Mouse (Mus musculus): ENCODE results near the gene Atoh8.

The Atoh8 gene

GRCm38 (mm10) chr6:72253911-72254587, 18.7 kb upstream of the Atoh8 start:
- no peak for DNase-seq (ENCODE audit: low spot score)

- no peak for DNase-seq (ENCODE audit: low spot score)
Observed at GRCm38 (mm10) chr6:72253168-72253567, 17.8 kb upstream of the Atoh8 start.

- DNase-seq (ENCODE audit: low spot score): no peak
Observed at GRCm38 (mm10) chr6:72252433-72252832, 17.1 kb upstream of the Atoh8 start.

DNA sequence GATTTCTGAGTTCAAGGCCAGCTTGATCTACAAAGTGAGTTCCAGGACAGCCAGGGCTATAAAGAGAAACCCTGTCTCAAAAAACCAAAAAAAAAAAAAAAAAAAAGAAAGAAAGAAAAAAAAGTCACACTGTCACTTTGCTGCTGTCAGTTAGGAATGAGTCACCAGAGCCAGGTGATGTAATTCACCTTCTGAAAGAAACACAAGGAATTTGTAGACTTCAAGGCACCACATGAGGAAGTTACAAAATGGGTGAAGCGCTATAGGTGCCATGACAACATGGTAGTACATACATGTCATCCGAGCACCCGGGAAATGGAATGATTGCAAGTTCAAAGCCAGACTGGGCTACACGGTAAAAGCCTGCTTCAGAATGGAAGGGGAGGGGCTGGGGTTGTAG, 14.6 kb upstream of the Atoh8 start:
- DNase-seq (ENCODE audit: low spot score): no peak

DNA sequence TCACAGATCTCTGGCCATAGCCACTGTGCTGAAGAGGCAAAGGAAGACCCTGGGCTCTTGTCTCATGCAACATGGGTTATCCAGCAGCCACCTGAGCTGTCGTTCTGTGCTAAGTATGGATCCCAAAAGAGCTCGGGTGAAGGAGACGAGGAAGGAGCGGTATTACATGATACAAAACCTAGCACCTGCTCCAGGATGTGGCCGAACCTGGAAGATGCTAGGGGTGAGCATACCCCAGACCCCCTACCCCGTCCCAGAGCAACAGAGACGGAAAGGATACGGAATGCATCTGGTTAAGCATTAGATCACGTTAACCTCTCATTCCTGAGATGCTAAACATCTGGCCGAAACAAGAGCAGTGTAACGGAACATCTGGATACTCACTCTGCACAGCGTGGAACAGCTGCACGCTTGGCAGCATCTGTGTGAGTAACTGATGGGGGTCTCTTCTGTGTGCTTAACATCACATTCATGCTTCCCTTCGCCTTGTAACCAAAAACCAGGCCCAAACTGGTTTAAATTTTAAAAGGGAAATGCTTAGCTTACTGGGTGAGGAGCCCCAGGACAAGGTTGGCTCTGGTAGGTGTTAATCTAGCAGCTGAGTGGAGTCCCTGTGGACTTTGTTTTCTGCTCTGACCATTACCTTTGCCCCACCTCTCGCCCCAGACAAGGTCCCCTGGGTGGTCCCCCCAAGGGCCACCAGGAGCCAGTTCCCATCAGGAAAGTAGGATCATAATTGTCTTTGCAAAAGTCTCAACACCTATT, 13.0 kb upstream of the Atoh8 start:
- no peak for DNase-seq (ENCODE audit: low spot score)

GRCm38 (mm10) chr6:72246303-72246702, 10.9 kb upstream of the Atoh8 start:
- no peak for DNase-seq (ENCODE audit: low spot score)

GRCm38 (mm10) chr6:72244569-72245285, 9.3 kb upstream of the Atoh8 start:
- DNase-seq (ENCODE audit: low spot score): no peak

- DNase-seq (ENCODE audit: low spot score): peak; percentile 77
Observed at GRCm38 (mm10) chr6:72244144-72244549, 8.8 kb upstream of the Atoh8 start.

- no peak for DNase-seq (ENCODE audit: low spot score)
Observed at GRCm38 (mm10) chr6:72242532-72243320, 7.3 kb upstream of the Atoh8 start.

DNA sequence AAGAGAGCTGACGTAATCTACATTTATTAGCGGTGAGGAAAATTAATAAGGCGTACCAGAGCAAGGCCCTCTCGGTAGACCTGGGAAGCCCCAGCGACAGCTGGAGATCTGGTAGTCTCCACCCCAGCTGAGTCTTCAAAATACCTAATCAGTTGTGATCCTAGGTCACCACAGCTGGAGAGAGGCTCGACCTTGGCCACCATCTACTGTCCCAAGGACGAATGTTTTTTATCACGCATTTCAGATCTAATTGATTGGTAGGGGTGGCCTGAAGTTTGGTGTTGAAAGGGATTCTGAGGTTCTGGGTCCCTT, 6.4 kb upstream of the Atoh8 start:
- DNase-seq (ENCODE audit: low spot score): no peak

- no peak for DNase-seq (ENCODE audit: low spot score)
Observed at GRCm38 (mm10) chr6:72241133-72241842, 5.9 kb upstream of the Atoh8 start.

DNA sequence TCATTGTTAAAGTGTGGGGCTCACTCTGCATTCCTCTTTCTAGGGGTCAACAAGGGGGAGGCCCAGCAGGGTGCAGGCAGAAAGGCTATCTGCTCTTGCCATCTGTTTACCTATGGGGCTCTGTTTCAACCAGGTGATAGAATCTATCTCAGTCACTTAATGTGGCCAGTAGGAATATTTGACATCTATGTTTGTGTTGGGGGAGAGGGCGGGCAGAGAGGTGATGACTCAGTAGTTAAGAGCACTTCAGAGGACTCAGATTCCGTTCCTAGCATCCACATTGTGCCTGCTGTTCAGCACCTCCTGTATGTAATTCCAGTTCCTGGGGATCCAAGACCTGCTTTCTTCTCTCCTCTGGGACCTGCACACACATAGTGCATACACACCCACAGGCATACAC, 4.7 kb upstream of the Atoh8 start:
- DNase-seq (ENCODE audit: low spot score): no peak

DNA sequence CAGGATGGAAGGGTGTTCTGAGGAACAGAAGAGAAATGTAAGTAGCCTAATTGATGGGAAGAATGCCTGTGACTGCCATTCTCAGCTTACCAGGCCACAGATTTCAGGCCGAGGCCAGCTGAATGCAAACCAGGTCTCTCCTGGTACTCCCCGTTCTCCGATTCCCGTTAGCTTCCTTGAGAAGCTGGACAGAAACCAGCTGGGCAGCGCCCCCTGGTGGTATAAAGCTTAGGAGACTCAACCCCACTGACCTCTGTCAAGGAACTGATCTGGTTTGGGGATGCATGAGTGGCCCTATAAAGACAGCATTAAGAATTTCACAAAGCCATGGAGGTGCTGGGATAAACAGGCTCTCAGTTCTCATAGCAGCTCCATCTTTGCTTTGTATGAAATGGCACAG, 1.7 kb upstream of the Atoh8 start:
- peak; percentile 88 for DNase-seq (ENCODE audit: low spot score)

DNA sequence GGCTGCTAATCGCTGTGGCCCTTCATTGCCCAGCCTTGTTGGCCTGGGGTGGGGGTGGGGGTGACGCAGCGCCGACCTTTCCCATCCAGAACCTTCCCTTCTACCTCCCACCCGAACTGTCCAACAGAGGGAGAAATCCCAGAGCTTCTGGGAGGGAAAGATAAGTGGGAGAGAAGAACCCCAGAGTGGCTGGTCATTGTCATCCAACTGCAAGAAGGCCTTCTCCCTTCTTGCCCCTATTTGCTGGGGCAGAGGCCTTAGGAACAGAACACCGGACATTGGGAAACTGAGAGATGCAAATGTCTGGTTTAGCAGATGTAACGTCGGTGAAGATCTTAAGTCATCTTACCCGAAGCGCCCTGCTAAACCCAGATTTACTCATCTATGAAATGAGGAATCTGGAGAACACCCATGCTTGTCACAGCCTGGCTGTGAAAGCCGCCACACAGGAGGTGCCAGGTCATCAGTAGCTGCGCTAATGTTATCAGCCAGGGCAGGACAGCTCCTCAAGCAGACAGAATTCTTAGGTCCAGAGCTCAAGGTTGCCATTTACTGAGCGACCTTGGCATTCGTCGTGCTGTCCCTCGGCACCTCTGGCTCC, 530 bp upstream of the Atoh8 start:
- DNase-seq (ENCODE audit: low spot score): no peak

DNA sequence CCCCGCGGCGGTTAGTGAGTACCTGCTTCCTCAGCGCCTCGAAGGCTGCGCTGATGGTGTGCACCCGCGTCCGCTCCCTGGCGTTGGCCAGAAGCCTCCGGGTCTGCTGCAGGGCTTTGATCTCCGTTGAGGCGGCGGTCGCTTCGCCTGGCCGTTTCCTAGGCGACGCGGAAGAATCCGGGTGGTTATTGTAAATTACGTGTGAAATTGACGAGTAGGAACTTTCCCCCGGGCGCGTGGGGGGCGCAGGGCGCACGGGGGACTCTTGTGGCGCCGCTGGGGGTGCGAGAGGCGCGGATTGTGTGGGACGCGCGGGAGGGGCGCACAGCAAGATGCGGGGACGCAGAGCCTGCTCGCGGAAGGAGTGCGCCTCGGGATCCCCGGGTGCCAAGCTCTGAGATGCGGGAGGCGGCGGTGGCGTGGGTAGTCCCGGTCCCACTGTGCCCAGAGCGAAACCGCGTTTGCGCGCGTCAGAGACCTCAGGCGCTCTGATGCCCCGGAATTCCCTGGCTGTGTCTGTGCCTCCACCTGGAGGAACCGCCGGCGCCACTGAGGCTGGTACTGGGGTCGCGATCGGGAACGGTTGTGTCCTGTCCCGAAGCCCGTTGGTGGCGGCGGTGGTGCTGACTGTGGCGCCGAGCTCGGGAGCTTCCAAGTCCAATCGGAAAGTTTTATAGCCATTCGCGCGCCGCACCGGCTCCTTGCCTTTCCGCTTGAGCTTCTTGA, 842 bp downstream of the Atoh8 start:
- DNase-seq (ENCODE audit: low spot score): no peak

GRCm38 (mm10) chr6:72233950-72234349, 1.4 kb downstream of the Atoh8 start:
- no peak for DNase-seq (ENCODE audit: low spot score)

DNA sequence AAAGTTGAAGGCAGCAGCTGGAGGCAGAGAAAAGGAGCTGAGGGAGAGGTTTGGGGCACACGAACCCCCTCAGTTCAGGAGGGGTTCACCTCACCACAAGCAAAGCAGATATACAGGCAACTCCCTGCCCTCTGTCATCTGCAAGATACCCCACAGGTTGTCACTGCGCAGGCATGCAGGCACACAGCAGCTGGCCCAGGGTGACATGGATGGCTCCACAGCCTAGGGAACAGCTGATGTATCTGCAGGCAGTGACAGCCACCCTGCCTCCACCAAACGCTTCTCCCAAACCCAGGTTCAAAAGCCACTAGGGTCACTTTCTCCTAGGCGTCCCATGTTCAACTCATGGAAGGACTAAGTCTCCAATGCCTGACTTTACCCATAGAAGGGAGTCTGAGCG, 2.5 kb downstream of the Atoh8 start:
- no peak for DNase-seq (ENCODE audit: low spot score)

GRCm38 (mm10) chr6:72232411-72232810, 3.0 kb downstream of the Atoh8 start:
- no peak for DNase-seq (ENCODE audit: low spot score)

- no peak for DNase-seq (ENCODE audit: low spot score)
Observed at GRCm38 (mm10) chr6:72230875-72231274, 4.5 kb downstream of the Atoh8 start.

GRCm38 (mm10) chr6:72227665-72228265, 7.6 kb downstream of the Atoh8 start:
- no peak for DNase-seq (ENCODE audit: low spot score)
